Mouse (Mus musculus) neural tube, embryonic 10.5 days (tissue): Measurements from ENCODE around the gene Evx2.

Source experiments
- DNase-seq: peaks from one replicate; pipeline ENCODE4 v3.0.0-alpha.2; 2017; ENCODE audit warnings: low spot score; ENCODE audit errors: extremely low spot score

Evx2 gene

GRCm38 (mm10) chr2:74667191-74667841, 8.0 kb upstream of the Evx2 start:
- DNase-seq: peak; percentile 64

GRCm38 (mm10) chr2:74666411-74666810, 7.1 kb upstream of the Evx2 start:
- peak; percentile 45 for DNase-seq

GRCm38 (mm10) chr2:74663291-74663925, 4.1 kb upstream of the Evx2 start:
- DNase-seq: peak; percentile 69

DNA sequence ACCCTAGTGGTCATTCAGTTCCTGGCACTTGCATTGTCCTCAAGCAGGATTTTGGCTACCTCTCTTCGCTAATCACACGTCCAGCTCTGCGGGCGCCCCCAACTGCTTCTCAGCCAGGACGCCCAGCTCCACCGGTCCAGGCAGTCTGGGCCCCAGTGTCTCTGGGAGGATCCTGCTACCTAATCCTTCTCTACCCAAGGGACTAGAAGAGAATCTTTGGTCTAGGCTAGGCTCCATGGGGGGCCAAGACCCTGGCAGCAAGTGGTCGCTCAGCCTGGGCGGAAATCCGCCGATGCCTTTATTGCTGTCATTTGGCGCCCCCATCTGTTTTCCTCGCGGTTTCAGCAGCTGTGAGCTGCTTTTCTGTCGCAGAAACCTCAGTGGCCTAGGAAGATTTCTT, 2.3 kb upstream of the Evx2 start:
- peak; percentile 82 for DNase-seq

GRCm38 (mm10) chr2:74660421-74661375, 1.3 kb upstream of the Evx2 start:
- peak; percentile 60 for DNase-seq

DNA sequence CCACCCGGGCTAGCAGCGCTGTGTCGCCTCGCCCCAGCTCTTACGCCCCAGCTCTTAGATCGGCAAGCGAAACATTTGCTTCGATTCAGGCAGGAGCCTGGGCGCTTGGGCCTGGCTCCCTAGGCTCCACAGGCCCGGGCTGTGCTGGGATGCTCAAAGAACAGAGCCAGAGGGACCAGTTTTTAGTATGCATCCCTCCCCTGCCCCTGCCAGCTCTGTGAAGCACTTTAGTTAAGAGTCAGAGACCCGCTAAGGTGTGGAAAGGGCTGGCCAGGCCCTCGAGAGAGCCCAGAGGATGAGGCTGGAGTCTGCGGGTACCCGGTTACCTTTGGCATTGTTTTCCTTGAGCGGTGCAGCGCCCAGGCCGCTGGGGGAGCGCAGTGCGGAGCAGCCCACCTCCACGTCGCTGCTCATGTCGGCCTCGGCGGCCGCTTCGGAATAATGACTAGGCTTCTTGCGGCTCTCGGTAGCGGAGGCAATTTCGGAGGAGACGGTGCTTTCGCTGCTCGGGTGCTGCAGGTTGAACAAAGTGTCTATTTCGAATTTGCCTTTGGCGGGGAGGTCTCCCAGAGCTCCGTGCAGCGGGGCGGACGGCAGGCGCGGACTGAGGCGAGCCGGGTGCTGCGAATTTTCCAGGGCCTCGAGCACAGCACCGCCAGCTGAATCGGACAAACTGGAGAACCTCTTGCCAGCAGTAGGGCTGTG, 538 bp downstream of the Evx2 start:
- DNase-seq: peak; percentile 80

DNA sequence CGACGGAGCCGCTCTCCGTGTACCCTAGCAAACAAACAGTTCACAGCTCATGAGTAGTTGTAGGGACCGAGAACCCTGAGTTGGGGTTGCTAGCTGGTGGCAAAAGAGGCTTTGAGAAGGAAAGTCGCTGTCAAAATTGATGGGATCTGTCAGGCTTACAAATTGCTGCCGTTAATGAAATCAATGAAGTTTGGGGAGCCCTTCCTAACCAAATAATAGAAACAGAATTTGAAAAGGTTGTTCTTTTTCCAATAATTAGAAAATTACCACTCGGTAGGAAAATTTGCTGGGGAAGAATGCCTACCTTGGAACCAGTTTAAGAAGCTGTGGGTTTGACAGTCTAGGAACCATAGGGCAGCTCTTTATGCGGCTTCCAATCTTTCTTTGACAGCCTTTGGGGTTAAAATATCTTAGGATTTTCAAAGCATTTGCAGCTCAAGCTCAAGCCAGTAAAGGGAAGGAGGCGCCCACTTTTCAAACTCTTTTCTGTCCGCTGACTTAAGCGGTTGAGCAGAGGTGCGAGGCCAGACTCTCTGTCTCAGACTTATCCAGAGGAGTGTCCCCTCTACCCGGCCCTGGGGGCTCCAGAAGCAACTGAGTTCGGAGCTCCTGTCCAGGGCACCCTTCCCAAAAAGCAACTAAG, 1.2 kb downstream of the Evx2 start:
- DNase-seq: peak; percentile 72

DNA sequence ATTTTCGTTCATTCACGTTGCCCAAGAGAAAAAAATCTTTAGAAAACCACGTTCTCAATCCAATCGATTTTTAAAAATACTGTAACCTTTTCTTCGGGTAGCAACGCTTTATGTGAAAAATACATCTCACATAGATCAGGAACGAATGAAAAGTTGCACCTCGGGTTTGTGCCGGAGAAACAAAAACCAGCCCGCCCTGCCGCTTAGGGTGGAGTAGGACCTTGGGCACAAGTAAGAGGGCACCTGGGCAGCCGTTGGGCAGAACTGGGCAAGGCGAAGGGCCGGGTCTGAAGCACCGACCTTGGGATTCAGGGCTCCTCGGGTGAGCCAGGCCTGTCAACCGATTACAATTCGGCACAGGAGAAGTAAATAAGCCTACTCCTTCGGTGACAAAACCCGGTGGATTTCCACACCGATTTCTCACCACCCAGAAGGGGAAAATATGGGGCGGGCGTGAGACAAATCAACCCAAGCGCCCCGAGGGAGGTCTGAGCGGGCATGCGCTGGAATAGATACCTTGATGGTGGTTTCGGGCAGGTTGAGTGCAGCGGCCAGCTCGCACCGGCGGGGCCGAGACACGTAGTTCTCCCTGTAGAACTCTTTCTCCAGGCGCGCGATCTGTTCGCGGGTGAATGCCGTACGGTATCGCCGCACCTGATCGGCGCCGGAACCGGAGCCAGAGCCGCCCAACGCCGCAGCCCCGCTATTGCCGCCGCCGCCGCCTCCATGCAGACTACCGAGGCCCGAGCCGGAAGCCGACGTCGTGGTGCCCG, 1.9 kb downstream of the Evx2 start:
- peak; percentile 77 for DNase-seq

DNA sequence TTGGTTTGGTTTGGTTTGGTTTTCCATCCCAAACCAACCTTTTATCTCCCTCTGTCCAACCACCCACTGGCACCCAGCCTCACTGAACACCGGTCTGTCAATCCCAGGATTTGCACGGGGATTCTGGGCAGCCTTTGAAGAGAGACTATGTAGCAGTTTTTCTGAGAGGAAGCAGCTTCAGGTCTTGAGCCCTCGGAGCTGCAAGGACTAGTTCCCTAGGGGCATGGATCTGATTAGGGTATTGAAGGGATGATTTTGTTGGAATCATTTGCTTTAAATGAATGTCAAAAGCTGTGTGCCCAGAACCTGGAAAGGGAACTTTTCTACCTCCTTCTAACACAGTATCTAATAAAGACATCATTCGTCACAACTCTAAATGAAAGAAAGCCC, 2.7 kb downstream of the Evx2 start:
- no peak for DNase-seq

GRCm38 (mm10) chr2:74655821-74656631, 3.3 kb downstream of the Evx2 start:
- peak; percentile 71 for DNase-seq

DNA sequence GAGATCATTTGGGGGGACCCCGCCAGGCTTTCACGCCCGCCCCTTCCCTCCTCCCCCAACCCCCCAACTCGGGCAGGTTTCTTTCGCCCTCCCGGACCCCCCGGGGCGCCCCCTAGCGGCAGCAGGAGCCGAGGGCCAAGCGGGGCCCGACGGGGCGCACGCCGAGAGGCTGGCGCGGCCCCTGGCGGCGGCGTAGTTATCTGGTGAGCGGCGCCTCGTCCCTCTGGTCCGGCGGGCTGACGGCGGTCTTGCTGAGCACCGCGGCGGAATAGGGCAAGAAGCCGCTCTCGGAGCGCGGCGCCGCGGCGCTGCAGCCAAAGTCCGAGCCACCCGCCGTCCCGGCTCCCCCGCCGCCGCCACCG, 4.0 kb downstream of the Evx2 start:
- no peak for DNase-seq

GRCm38 (mm10) chr2:74654743-74655419, 4.5 kb downstream of the Evx2 start:
- no peak for DNase-seq

DNA sequence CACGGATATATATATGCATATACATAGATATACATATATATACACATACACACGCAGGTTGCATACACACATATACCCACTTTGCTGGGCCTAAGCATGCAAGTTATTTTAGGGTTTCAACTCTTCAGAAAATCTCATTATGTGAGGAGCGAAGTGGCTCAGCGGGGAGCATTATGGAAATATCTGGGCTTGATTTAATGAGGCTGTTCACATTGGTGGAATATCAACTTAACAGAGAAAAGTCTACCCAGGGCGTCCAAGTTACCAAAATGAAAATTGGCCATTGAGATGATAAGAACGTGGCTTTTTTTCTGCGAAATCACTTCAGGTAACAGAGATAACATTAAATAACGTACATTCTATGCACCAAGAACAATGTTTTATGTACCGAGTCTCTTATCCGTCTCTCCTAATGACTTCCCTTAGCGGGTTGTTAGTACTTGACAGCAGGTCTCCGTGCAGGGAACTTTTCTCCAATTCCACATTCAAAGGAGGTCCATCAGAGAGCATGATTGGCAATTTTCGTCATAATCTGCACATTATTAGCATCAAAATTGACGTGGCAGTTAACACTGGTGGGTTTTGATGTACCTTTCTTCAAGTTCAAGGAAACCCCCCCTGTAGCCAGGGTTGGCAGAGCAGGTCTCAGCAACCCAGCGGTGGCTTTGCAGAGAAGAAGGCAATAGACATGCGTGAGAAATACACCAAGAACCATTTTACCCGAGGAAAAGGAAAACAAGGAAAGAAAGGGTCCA, 5.4 kb downstream of the Evx2 start:
- DNase-seq: no peak

- DNase-seq: no peak
These were observed 6.4 kb downstream of the Evx2 start for GRCm38 (mm10) chr2:74652996-74653340.

DNA sequence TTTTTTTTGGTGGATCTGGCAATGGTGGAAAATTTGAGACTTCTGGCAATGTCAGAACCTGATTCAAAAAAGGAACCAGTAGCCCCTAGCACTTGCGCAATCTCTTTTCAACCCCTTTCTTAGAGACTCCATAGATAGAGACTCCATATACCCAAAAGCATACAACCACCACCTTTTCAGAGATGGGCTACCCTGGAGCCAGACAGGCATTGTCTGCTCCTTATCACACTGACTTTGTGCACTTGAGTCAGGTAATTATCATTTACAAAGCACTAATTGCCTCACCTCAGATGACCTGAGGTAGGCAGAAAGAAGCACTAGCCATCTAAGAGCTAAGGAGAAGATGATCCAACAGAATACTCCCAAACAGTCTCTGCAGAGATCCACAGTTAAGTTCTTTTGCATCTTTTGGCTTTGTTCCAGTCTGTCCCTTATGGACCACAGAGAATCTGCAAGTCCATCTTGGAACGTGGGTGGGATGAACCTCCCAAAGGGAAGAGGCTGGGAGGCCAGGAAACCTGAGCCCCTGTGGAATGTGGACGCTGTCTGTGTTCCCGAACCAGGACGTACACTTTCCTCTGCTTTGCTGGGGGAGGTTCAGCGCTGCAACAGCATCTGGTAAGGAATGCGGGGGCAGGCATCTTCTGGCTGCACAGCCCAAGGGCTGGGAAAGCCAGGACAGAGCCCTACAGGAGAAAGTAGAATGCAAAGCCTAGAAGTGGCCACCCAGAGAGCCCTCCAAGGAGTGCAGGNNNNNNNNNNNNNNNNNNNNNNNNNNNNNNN, 12.1 kb downstream of the Evx2 start:
- DNase-seq: no peak

DNA sequence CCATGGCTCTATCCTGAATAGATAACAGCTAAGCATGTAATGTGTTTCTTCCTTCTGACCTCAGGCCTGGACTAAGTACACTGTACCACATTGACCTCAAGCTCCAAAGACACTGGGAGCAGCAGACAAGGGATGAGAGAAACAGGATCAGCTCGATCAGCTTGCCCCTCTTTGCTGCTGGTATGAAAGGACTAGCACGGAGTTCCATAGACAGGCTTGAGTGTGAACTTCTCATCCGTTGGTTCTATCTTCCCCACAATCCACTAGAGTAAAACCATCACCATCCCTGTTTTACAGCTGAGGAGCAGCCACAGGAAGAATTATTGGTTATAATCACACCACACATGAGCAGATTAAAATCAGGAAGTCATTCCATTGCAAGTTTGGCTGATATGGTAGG, 13.7 kb downstream of the Evx2 start:
- no peak for DNase-seq

- DNase-seq: no peak
These were observed 16.9 kb downstream of the Evx2 start for GRCm38 (mm10) chr2:74642431-74642830.

- no peak for DNase-seq
These were observed 23.9 kb downstream of the Evx2 start for GRCm38 (mm10) chr2:74635412-74635811.
